Mouse (Mus musculus): ENCODE data around the gene Dnajb14.

- TF ChIP-seq EP300 (IDR thresholded peaks at IDR 0.05), result no peak
- TF ChIP-seq CTCF (IDR thresholded peaks at IDR 0.05), result no peak
These were observed 90.4 kb downstream of the Dnajb14 start for GRCm38 (mm10) chr3:137957864-137958263.
